Mouse (Mus musculus) cerebellum, adult (tissue): ENCODE data around the gene Tmem94.

ENCODE experiments used
- ATAC-seq: cut with Nextera tagmentation; 2 replicates; pipeline ENCODE4 v1.9.2; 2017; ENCODE audit warnings: mild to moderate bottlenecking, moderate library complexity, mixed read lengths; ENCODE audit not compliant: insufficient number of reproducible peaks, low FRiP score, low TSS enrichment

Tmem94 gene

DNA sequence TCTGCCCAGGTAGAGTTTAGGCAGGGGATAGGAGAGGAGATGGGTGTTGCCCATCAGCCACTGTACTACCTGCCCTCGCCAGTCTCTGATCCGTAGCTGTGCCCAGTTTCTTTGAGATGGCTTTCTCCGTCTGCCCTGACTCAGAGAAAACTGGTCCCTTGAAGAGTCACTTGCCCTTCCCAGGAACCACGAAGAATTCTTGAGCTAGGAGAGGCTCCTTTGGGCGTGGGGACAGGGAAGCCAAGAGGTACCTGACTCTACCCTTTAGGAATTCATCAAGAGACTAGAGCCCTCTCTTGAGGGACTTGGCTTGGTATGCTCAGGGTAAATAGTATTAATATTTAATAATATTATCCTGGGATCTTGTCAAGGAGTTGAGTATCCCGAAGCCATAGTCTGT is 62.4 kb downstream of the Tmem94 start:
- no peak for ATAC-seq

DNA sequence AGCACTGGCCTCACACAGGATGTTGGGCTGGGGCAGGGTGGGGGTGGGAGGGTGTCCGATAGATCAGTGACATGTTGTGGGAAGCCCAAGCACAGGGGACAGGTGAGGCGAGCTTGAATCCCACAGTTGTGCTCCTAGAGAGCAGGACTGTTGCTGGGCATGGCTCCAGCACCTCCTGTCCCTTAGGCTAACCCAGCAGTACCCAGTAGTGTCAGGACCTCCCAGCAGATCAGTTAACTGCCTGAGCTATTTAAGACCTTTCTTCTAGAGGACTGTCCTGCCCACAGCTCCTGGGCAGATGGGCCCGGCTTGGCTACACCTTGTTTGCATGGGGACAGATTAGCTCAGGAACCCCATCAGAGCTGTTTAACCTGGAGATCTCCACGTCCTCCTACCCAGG is 63.8 kb downstream of the Tmem94 start:
- no peak for ATAC-seq

DNA sequence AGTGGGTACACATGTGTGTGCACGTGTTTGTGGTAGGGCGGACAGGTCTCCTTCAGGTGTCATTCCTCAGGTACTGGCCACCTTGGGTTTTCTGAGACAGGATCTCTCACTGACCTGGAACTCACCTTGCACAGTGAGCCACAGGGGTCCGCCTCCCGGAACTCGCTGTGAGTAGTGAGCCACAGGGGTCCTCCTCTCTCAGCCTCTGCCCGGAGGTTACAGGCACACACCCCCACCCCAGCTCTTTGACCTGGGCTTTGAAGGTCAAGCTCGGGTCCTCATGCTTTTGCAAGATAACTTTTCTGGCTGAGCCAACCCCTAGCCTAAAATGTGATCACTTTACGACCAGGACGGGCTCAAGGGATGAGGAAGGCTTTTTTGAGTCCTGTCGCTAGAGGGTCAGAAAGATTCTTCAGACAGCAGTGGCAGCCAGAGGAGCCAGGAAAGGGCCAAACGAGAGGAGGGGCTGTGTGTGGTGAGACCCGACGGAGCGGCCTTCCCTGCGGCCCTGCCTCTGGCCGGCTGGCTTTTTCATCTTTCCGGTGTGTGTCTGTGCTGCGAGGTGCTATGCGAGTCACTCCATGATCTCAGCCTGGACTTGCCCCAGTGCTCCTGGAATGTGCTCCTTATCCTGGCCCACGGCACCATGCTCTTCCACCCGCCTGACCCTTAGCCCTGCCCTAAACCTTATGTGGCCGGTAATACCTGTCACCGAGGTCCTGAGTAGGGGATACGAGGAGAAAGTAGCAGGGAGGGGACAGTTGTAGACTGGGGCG is 65.5 kb downstream of the Tmem94 start:
- ATAC-seq = no peak

DNA sequence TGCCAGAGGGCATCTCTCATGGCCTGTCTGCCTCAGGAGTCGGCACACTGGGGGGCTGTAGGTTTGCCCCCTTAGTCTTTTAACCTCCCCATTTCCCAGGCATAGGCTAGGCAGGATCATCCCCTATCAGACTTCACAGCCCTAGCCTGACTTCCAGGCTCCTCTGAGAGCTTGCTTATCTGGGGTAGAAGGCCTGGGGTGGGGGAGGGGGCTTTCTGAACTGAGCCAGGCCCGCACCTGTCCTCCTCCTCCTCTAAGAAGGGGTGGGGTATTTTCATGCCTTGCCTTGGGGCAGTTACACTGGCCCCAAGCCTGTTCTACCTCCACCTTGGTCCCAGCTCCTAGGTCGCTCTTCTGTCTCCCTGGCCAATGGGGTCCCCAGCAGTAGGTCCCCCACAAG is 66.3 kb downstream of the Tmem94 start:
- no peak for ATAC-seq

DNA sequence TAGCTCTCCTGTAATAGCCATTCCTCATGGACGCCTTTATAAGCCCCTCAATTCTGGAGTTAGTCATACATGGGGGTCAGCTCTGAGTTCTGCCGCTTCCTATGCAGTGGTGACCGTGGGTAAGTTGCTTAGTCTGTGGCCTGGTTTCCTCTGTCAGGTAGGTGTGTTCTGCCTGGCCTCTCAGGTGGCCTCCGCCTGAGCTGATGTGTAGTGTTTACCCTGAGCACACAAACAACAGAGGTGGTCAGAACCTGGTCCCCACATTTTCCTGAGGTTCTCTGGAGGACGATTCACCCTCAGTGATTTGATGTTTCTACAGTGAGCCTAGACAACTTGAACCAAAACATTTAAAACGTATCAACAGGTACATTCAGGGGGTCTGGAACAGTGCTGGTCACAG is 66.8 kb downstream of the Tmem94 start:
- ATAC-seq = no peak

DNA sequence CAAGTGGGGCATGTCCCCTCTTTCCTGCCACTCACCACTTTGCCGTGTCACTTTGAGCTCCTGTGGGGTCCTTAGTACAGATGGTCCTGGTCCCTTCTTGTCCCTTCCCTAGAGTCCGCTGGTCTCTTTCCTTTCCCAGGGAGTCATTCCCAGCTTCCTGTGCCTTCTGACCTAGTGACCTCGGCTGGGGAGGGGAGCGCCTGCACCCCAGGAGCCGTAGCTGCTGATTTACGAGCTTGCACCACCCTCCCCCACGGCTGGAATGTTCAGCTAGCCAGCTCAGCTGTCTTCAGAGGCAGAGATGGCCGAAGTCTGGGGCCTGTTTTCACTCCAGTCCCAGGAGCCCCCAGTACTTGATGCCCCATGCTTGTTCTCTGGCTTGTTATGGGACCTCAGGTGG is 67.3 kb downstream of the Tmem94 start:
- ATAC-seq = no peak

DNA sequence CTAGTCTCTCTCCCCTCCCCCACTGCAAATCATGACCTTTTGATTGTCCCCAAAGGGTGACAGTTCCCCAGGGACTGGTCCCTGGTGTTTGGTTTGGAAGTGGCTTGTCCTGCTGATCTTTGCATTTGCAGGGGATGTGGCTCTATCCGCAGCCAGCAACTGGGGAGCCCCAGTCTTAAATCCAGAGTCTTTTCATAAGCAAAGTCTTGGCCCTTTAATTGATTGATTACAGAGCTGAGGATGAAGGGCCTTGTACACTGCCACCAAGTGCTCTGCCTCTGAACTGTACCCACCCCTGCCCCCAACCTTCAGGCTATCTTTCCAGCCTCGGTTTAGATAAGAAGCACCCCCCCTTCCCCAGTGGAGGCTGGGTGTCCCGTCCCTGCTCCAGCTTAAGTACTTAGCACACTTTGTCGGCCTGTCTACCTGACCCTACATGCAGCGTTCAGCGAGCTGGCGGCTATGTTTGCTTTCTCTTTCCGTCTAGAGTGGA is 67.8 kb downstream of the Tmem94 start:
- ATAC-seq = no peak

DNA sequence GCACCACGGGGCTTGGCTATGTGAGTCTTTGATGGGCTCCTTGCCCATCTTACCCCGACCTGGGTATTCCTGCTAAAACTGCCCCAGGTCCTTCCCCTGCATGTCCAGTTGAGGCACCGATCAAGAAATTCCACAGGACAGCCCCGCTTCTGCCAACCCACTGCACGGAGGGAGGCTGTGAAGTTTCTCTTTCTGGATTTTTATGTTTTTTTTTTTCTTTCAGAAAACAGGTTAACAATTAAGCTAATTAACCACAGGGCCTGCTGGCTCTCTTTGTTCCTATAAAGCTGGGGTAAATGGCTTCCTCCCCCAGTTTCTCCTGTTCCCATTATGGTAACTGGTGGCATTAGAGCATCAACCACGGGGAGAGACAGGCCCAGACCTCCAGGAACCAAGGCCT is 68.8 kb downstream of the Tmem94 start:
- no peak for ATAC-seq

DNA sequence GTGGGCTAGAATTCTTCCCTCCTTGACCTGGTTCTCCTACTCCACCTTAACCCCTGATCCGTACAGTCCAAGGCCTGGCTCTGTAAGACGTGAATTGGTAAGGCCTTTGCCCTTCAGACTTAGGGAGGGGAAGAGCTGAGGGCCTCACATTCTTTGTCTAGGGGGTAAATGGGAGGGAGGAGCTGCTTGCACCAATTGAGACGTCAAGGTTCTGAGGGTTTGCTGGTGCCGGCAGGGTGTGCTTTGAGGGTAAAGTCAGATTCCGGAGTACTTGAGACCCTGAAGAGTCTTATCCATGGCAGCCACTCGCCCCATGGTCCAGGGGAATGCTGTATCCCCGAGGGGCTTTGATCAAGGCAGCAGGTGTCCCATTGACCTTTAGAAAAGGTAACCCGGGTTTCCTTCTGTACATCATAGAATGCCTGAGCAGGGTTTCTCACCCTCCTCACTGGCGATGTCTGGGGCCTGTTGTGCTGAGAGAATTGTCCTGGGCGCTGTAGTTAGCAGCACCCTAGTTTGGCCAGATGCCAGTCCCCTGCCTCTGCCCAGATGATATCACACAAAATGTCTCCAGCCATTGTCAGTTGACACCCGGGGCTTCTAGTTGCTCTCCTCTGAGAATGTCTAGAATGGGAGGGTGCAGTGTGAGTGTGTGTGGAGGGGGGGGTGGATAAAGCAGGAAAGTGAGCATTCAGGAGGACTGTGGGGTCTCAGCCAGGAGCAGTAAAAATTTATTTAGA is 71.6 kb downstream of the Tmem94 start:
- ATAC-seq = no peak

DNA sequence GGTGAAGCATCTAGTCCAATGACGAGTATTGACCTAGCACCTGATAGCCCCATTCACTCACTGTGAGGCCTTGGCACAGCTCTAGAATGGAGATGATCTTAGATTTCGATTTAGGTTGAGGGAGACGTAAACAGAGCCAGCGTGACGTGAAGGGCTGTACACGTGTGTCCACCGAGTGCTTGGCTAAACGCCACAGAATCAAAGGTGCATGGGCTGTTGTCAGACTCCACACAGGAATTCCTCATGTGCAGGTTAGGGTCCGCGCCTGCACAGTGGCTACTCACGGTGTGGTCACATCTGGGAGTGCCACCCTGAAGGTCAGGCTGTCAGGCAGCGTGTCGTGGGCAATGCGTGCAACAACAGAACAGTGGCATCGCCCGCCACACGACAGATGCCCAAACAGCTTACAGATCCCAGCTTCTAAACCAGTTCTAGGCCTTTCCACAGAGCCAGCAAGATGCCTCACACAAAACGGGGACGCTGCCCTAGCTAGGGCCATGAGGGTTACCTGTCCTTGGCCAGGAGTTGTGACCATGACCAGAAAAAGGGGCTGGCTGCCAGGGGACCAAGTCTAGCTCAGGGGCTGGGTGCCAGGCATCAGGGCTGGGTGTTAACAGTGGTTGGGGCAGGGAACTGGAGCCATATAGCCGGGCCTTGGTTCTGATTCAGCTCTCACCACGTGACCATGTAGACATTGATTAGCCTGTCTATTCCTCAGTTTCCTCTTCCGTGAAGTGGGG is 72.5 kb downstream of the Tmem94 start:
- ATAC-seq = no peak

DNA sequence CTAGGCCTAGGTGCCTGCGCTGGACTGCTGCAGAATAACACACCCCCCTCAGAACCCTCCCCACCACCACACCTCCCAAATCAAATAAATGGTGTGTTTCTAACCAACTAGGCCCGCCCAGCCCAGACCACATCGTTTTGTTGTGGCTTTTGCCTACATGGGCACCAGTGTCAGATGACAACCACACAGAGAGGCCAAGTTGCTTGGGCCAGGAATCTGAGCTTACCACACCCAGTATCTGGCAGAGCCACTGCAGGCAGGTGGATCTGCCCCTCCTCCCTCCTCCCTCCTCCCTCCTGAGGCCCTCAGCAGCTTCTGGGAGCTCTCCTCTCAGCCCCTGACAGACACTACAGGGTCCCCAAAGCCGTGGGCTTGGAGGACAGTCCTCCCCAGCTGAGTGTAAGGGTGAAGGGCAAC is 73.7 kb downstream of the Tmem94 start:
- ATAC-seq = no peak

DNA sequence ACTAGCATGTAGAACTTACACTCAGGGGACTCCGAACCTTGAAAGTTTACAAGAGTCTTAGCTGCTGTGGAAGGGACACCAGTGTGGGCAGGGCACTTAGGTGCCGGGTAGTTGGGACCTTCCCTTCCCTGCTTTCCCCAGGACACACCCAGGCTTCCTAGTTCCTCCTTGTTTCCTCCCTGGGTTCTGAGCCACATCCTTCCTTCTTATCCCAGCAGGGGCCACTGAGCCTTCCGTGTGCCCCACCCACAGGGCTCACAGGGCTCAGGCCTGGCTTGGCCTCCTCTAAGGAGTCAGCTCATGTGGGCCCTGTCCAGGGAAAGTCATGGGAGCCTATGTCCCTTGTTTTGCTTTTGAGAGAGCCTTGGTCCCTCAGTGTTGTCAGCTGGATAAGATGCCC is 74.5 kb downstream of the Tmem94 start:
- ATAC-seq = no peak

DNA sequence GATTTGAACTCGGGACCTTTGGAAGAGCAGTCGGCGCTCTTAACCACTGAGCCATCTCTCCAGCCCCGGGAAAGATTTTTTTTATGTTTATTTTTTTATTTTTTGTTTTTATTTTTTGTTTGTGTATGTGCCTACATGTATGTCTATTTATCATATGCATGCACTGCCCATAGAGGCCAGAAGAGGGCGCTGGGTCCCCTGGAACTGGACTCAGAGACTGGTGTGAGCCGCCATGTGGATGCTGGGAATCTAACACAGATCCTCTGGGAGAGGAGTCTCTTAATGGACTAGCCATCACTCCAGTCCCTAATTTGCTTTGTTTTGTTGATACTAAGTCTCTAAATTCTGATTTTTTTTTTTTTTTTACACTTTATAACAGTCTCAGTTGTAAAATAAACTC is 75.8 kb downstream of the Tmem94 start:
- no peak for ATAC-seq

DNA sequence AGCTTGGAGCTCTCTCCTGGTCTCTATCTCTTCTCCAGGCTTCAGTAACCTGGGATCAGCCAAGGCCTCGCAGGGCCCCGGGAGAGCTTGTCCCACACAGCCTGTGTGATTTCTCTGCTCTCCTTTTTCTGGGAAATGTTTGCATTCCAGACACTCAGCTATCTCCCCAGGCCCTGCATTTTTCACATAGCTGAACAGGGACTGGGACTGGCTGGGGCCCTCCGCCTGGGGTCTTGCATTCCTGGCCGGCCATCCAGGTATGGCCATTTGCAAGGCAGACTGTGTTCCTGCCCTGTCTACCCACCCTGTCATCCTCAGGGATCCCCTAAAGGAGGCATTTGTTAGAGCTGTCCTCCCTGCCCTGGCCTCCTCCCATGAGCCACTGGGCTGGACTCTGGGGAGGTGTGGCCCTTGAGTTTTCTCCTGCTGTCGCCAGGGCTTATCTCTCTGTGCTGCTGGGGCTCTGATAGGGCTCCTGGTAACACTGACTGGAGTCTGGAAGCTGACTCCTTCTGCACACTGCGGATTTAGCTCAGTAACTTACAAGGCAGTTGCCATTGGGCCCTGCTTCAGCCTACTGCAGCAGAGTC is 76.8 kb downstream of the Tmem94 start:
- no peak for ATAC-seq

DNA sequence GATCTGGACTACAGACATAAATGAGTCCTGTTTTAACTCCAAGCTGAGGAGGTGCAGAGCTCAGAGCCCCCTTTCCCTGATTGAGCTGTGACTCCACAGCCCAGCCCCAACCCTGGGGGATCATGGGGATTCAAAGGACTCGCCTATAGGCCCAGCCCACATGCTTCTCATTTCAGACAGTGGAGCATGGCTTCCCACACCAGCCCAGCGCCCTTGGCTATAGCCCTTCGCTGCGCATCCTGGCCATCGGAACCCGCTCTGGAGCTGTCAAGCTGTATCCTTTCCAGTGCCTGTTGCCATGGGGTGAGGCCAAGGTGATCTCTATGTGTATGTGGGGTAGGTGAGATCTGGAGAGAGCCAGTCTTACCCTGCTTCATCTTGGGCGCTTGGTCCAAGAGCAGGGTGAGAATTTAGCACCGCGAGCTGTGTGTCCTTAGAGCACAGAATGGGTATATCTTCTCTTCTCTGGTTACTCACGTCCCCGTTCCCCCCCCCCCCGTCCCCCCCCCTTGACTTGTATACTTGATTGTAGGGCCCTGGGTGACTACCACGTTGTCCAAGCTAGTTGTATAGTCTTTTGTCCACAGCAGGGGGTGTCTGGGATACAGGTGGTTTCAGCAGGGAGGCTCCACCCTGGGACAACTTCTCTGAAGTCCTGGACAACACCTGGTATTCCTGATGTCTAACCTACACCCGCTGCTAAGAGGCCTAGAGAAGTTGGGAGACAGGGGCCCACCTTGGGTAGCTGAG is 78.1 kb downstream of the Tmem94 start:
- ATAC-seq = no peak

DNA sequence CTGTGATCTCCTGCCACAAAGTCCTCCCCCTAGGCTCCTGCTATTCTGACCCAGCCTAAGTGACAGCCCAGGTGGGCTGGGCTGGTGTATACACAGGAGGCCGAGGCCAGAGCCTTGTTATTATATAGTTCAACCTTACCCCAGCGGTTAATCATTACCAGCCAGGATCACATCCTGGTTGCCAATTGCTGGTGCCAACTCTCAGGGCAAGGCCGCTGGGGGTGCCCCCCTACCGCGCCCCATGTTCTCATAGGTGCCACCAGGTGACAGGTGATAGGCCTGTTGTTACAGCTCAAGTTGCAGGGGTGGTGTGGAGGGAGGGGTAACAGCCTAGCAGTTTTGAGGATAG is 78.6 kb downstream of the Tmem94 start:
- ATAC-seq = no peak

DNA sequence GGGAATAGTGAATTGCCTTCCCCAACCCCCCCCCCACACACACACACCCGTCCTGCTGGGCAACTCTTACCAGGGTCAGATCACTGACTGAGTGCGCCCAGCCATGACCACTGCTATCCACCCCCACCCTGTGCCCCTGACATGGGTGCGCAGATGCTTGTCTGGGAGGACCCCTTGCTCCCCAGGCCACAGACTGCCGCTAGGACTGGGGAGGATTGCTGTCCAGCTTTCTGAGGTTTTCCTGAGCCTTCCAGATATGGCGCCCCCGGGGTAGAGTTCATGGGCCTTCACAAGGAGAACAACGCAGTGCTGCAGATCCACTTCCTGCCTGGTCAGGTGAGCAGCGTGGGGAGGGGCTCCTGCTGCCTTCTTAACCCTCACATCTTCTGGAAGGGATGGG is 79.0 kb downstream of the Tmem94 start:
- no peak for ATAC-seq

DNA sequence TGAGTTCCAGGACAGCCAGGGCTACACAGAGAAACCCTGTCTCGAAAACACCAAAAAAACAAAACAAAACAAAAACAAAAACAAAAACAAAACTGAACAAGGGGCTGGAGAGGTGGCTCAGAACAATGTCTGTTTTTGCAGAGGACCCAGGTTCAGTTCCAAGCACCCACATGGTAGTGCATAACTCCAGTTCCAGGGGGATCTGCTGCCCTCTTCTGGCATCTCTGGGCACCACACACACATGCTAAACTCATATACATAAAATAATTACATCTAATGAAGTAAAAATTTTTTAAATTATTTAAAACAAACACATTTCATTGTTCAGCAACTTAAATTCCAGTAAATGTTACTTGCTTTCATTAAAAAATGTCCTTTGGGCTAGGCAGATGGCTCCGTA is 80.6 kb downstream of the Tmem94 start:
- no peak for ATAC-seq
